Mouse (Mus musculus): Measurements from ENCODE around the gene Gga3. TPM values are rescaled to one million over a fixed set of nuclear protein-coding genes. Genes with fewer than 3 reads are reported as not detected.
A peak's percentile ranks its signal among the peaks of the same experiment; 100 is the strongest.

Gene Gga3
- polyA plus RNA-seq, 2 experiments, result 6.4 to 9.2 TPM

DNA sequence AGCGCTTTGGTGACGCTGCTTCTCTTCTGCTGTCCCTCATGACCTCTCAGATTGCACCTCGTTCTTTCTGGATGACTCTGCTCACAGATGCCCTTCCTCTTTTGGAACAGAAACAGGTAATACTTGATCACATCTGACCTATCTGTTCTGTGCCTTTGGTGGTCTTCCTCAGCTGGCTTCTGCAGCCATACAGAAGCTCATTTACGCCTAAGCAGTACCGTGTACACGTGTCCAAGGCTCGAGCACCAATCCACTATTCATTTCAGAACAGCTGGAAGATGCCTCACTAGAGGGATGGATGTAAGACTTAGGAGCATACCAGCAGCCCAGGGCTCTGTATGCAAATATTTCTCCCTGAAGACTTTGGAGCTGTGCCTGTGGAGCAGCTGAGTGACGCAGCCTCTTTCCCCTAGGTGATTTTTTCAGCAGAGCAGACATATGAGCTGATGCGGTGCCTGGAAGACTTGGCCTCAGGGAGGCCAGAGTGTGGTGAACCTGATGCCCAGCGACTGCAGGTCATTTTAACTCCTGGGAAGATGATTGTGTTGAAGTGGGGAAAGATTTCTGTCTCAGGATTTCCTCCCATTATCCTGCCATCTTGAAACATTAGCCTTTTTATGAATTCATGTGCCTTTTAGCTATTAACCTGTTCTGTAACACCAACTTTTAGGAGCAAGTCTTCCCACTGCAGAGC, 20.8 kb downstream of the Gga3 start:
- Histone ChIP-seq H3K4me2 (ENCODE audit: low read depth) (no peak overlapping the region), H3K36me3 (replicated peaks; ENCODE audit: control insufficient read depth, insufficient read depth, low read depth) (peaks cover 84% of the 10 kb centered on the region), H3K9me3 (ENCODE audit: control insufficient read depth, low read length) (no peaks in the 10 kb centered on the region), H3K27me3 (ENCODE audit: control insufficient read depth, insufficient read depth, low read length) (no peaks in the 10 kb centered on the region), H3K4me1 (replicated peaks; ENCODE audit: control insufficient read depth in 2 of 2, insufficient read depth in 2 of 2, low read length in 1 of 2) (no peaks in the 10 kb centered on the region), H3K27ac (no peak overlapping the region), H3K9ac (replicated peaks) (no peak overlapping the region), H3K4me3 (ENCODE audit: insufficient read depth in 1 of 2, low read depth in 2 of 2, low read length in 2 of 2) (no peak overlapping the region)
- 80% methylated on average over 10 of the region's 10 CpGs for WGBS (ENCODE audit: insufficient replicate concordance)
- DNase-seq (ENCODE audit: low read depth in 3 of 3, low spot score in 3 of 3), result no peak
- ATAC-seq (ENCODE audit: insufficient read depth), result no peak
- no peak for TF ChIP-seq EP300 (IDR thresholded peaks at IDR 0.05; ENCODE audit: low read depth)
- TF ChIP-seq CTCF (IDR thresholded peaks at IDR 0.05; ENCODE audit: low read depth), result no peak

DNA sequence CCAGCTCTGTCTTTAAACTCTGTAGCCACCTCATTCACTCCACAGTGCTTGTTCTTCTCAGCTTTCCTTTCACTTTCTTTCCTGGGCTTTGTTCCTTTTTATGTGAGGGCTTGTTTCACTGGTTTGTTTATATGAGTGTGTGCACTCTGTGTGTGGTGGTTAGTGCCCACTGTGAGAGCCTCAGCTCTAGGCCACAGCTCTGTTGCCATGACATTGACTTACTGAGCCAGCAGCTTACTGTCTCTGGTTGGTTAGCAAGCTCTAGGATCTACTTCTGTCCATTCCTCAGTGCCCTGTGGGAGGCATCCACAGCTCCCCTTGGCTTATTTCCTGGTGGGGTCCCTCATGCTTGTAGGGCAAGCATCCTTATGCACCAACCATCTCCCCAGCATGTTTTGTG, 24.8 kb downstream of the Gga3 start:
- H3K4me1 ChIP-seq (replicated peaks; ENCODE audit: control insufficient read depth in 2 of 2, insufficient read depth in 2 of 2, low read length in 1 of 2), result no peaks in the 10 kb centered on the region
- H3K4me2 ChIP-seq (ENCODE audit: low read depth), result no peak overlapping the region
- no peak for ATAC-seq (ENCODE audit: insufficient read depth)
- H3K36me3 ChIP-seq (replicated peaks; ENCODE audit: control insufficient read depth, insufficient read depth, low read depth), result peaks cover 64% of the 10 kb centered on the region
- TF ChIP-seq CTCF (IDR thresholded peaks at IDR 0.05; ENCODE audit: low read depth) (no peak), EP300 (IDR thresholded peaks at IDR 0.05; ENCODE audit: low read depth) (no peak)
- H3K4me3 ChIP-seq (ENCODE audit: insufficient read depth in 1 of 2, low read depth in 2 of 2, low read length in 2 of 2), result no peak overlapping the region
- no peak overlapping the region for H3K27ac ChIP-seq
- no peaks in the 10 kb centered on the region for H3K9me3 ChIP-seq (ENCODE audit: control insufficient read depth, low read length)
- no peak for DNase-seq (ENCODE audit: low read depth in 3 of 3, low spot score in 3 of 3)
- H3K9ac ChIP-seq (replicated peaks), result no peak overlapping the region
- H3K27me3 ChIP-seq (ENCODE audit: control insufficient read depth, insufficient read depth, low read length), result no peaks in the 10 kb centered on the region

- Histone ChIP-seq H3K36me3 (replicated peaks; ENCODE audit: control insufficient read depth, insufficient read depth, low read depth) (peaks cover 40% of the 10 kb centered on the region), H3K9ac (replicated peaks) (peak overlapping the region; percentile 60), H3K4me1 (replicated peaks; ENCODE audit: control insufficient read depth in 2 of 2, insufficient read depth in 2 of 2, low read length in 1 of 2) (peaks cover 14 to 15% of the 10 kb centered on the region in 2 experiments), H3K4me3 (ENCODE audit: insufficient read depth in 1 of 2, low read depth in 2 of 2, low read length in 2 of 2) (peak overlapping the region; percentile 77 to 97), H3K4me2 (ENCODE audit: low read depth) (peak overlapping the region; percentile 95), H3K27me3 (ENCODE audit: control insufficient read depth, insufficient read depth, low read length) (no peaks in the 10 kb centered on the region), H3K9me3 (ENCODE audit: control insufficient read depth, low read length) (no peaks in the 10 kb centered on the region), H3K27ac (no peak overlapping the region)
- WGBS (ENCODE audit: insufficient replicate concordance), result 8% methylated on average over 7 of the region's 7 CpGs
- no peak for TF ChIP-seq CTCF (IDR thresholded peaks at IDR 0.05; ENCODE audit: low read depth)
- TF ChIP-seq EP300 (IDR thresholded peaks at IDR 0.05; ENCODE audit: low read depth), result no peak
- ATAC-seq (ENCODE audit: insufficient read depth) (no peak), DNase-seq (ENCODE audit: low read depth in 3 of 3, low spot score in 3 of 3) (no peak)
Observed at GRCm38 (mm10) chr11:115564961-115565360, 38.9 kb downstream of the Gga3 start.

DNA sequence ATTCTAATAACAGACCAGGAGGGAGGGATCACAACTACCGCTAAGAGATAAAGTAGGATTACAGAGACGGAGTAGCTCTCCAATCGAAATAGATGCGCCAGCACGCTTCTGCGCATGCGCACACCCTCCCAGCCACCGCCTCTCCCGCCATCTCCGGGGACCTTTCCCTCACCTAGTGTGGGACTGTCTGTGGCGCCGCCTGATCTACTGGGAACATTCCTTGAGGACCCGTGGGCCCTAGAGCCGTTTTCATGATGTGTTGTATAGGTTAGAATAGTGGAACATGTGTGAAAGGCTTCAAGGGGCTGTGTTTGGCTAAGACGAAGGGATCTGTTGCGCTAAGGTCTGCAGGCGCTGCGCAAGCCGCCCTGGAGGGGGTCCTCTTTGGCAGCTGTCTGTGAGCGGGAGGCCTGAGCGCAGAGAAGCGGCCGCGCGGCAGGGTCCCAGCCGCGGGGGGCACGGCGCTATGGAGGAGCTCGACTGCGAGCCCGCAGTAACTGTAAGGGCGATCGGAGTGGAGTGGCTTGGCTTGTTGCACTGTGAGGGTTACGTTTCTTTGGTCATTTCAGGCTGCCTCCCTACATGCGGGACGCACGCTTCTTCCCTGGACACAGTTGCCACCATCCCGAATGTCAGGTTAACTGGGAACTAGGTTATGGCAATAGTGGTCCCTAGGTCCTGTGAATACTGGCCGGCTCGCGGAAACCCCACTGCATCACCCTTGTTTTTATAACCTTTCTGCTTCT, 39.6 kb downstream of the Gga3 start, which contains the start of gene Nup85:
Gene Nup85, plus strand, starts transcription at position 371 of the 746 bp plus-strand sequence.
- WGBS (ENCODE audit: insufficient replicate concordance), result under 1% methylated on average over 42 of the region's 42 CpGs
- Histone ChIP-seq H3K4me2 (ENCODE audit: low read depth) (peak within 1 kb of the TSS; percentile 95), H3K9me3 (ENCODE audit: control insufficient read depth, low read length) (no peaks in the 10 kb centered on the region), H3K36me3 (replicated peaks; ENCODE audit: control insufficient read depth, insufficient read depth, low read depth) (peaks cover 33% of the 10 kb centered on the region), H3K27ac (peak within 1 kb of the TSS; percentile 92), H3K4me1 (replicated peaks; ENCODE audit: control insufficient read depth in 2 of 2, insufficient read depth in 2 of 2, low read length in 1 of 2) (peaks cover 14 to 15% of the 10 kb centered on the region in 2 experiments), H3K27me3 (ENCODE audit: control insufficient read depth, insufficient read depth, low read length) (no peaks in the 10 kb centered on the region), H3K9ac (replicated peaks) (peak within 1 kb of the TSS; percentile 60), H3K4me3 (ENCODE audit: insufficient read depth in 1 of 2, low read depth in 2 of 2, low read length in 2 of 2) (peak within 1 kb of the TSS; percentile 77 to 97)
- peak; percentile 92 to 93 (median 92) for DNase-seq (ENCODE audit: low read depth in 3 of 3, low spot score in 3 of 3)
- ATAC-seq (ENCODE audit: insufficient read depth), result peak; percentile 98
- 0 out of 2 replicates have a peak, but pooled peaks have one; percentile 5 for TF ChIP-seq CTCF (IDR thresholded peaks at IDR 0.05; ENCODE audit: low read depth)
- TF ChIP-seq EP300 (IDR thresholded peaks at IDR 0.05; ENCODE audit: low read depth), result peak; percentile 83

- Histone ChIP-seq H3K36me3 (replicated peaks; ENCODE audit: control insufficient read depth, insufficient read depth, low read depth) (peaks cover 25% of the 10 kb centered on the region), H3K27me3 (ENCODE audit: control insufficient read depth, insufficient read depth, low read length) (no peaks in the 10 kb centered on the region), H3K27ac (peak overlapping the region; percentile 92), H3K9me3 (ENCODE audit: control insufficient read depth, low read length) (no peaks in the 10 kb centered on the region), H3K4me1 (replicated peaks; ENCODE audit: control insufficient read depth in 2 of 2, insufficient read depth in 2 of 2, low read length in 1 of 2) (peaks cover 14 to 15% of the 10 kb centered on the region in 2 experiments), H3K9ac (replicated peaks) (peak overlapping the region; percentile 60), H3K4me3 (ENCODE audit: insufficient read depth in 1 of 2, low read depth in 2 of 2, low read length in 2 of 2) (peak overlapping the region; percentile 53 to 77), H3K4me2 (ENCODE audit: low read depth) (peak overlapping the region; percentile 95)
- peak in 2 of 3 experiments; percentile 31 to 41 for DNase-seq (ENCODE audit: low read depth in 3 of 3, low spot score in 3 of 3)
- ATAC-seq (ENCODE audit: insufficient read depth), result peak; percentile 46; the same call in 1 of the 2 replicates
- 32% methylated on average over 4 of the region's 4 CpGs for WGBS (ENCODE audit: insufficient replicate concordance)
- TF ChIP-seq EP300 (IDR thresholded peaks at IDR 0.05; ENCODE audit: low read depth) (no peak), CTCF (IDR thresholded peaks at IDR 0.05; ENCODE audit: low read depth) (peak; percentile 47)
Observed at GRCm38 (mm10) chr11:115563406-115563805, 40.4 kb downstream of the Gga3 start.

Measured in liver, embryonic 14.5 days (tissue).